Mouse (Mus musculus) lung, postnatal 10 days (tissue): ENCODE measurements at regions not wholly inside any gene's neighbourhood (a gene's known extent, or its start where the extent isn't known, plus 50 kb on each side); places are given as distances from the start of the nearest gene placed in this dataset.

ENCODE experiments used
- DNase-seq: peaks from one replicate; pipeline ENCODE4 v3.0.0; 2021

GRCm38 (mm10) chr10:54448352-54449043 lies 372.1 kb upstream of the Man1a start:
- no peak for DNase-seq

- DNase-seq, result peak; percentile 1
Observed at GRCm38 (mm10) chr10:54403223-54403926, 327.0 kb upstream of the Man1a start.

DNA sequence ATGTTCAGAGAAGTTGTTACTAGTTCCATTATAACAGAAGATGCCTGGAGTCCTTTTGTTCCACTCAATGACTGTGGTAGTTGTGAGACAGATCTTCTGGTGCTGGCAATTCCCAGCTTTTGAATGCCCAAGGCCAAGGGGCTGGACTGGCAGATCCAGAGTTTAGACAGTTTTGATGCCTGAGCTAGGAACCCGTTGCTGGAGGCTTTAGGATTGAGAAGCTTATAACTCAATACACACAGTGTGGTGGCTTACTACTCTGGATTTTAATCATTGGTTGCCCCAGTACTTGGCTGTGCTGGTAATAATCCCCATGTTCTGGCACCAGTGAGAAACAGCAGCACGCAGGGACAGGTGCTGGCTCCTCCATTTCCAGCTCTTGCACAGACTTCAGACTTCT lies 307.3 kb upstream of the Man1a start:
- no peak for DNase-seq

DNA sequence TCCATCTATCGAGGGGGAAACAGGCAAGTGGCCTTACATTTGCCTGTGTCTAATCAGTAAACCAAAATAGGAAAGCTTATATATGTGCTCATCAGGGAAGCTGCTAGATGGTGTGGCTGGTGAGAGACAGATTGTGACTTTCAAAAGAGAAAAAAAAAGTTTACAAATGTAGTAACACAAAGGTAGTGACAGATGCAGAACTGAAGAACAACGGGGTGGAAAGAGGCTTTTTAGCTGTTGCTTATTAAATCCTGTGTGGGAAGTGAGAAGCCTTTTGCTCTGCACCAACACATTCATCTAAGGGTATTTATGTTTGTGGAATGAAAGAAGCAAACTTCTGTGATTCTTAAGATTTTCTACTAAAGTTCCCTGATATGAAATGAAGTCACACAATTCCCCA lies 305.1 kb upstream of the Man1a start:
- no peak for DNase-seq

DNA sequence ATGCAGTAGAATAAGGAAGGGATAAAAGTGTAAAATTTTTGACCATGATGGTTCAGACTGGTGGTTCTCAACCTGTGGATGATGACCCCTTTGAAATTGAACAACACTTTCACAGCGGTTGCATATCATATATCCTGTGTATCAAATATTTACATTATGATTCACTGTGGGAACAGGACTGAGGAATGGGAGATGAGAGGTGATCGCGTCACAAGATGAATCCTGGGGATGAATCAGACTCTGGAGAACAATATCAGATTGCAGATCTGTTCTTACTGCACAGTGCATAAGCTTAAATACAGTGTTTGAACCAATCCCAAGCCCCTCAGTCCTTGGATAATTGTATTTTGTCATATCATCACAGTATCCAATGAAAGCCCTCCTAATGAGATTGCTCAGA lies 292.7 kb upstream of the Man1a start:
- no peak for DNase-seq

- no peak for DNase-seq
Observed at GRCm38 (mm10) chr10:54365315-54365714, 288.9 kb upstream of the Man1a start.

- no peak for DNase-seq
Observed at GRCm38 (mm10) chr10:54337234-54337633, 260.8 kb upstream of the Man1a start.
